Mouse (Mus musculus) CH12.LX (cell line): Measurements from ENCODE around the gene Nop16. TPM values are rescaled to one million over a fixed set of nuclear protein-coding genes. Genes with fewer than 3 reads are reported as not detected.
A peak's percentile ranks its signal among the peaks of the same experiment; 100 is the strongest.

Experiments used
- DNase-seq: peaks from one replicate; pipeline ENCODE4 v3.0.0-alpha.2; 2013; ENCODE audit errors: extremely low read depth
- H3K27ac ChIP-seq: 2 replicates; pipeline ENCODE4 v1.5.1; 2012; ENCODE audit warnings: low read depth, mild to moderate bottlenecking, control low read depth, moderate library complexity; ENCODE audit not compliant: insufficient read depth
- H3K27me3 ChIP-seq: replicated peaks from 2 replicates; pipeline ENCODE3; 2012; ENCODE audit warnings: inconsistent platforms
- H3K36me3 ChIP-seq, 2 experiments: replicated peaks in 1 of 2; 2 replicates each; pipeline versions ENCODE3 to v1.6.1; 2012; ENCODE audit warnings: inconsistent platforms in 1 of 2, low read length in 1 of 2, mild to moderate bottlenecking in 1 of 2, mixed read lengths in 1 of 2, moderate library complexity in 1 of 2; ENCODE audit not compliant: control insufficient read depth in 1 of 2, insufficient read depth in 1 of 2
- H3K4me1 ChIP-seq, 2 experiments: 2 replicates each; pipeline ENCODE4 v1.6.1; 2012; ENCODE audit warnings: inconsistent platforms in 1 of 2, moderate library complexity in 1 of 2; ENCODE audit not compliant: insufficient read depth in 2 of 2, control insufficient read depth in 1 of 2
- H3K4me2 ChIP-seq: 2 replicates; pipeline ENCODE4 v1.6.1; 2012; ENCODE audit warnings: low read depth, mild to moderate bottlenecking, control low read depth; ENCODE audit not compliant: poor library complexity, insufficient read depth, severe bottlenecking
- H3K4me3 ChIP-seq, 3 experiments: fragments of 150-350 bp in 1 of 3; sonication (generic) in 1 of 3; replicated peaks in 1 of 3; 2 replicates each; pipeline versions ENCODE3 to v1.5.1; 2011 to 2012; ENCODE audit warnings: low read depth in 2 of 3, low read length in 2 of 3, mild to moderate bottlenecking in 2 of 3, moderate library complexity in 2 of 3, control low read depth in 1 of 3, improper control_type of control experiment in 1 of 3, inconsistent platforms in 1 of 3, mixed read lengths in 1 of 3; ENCODE audit not compliant: poor library complexity in 1 of 3
- H3K79me2 ChIP-seq: replicated peaks from 2 replicates; pipeline ENCODE4 v1.6.1; 2012; ENCODE audit warnings: mild to moderate bottlenecking, moderate library complexity; ENCODE audit not compliant: control insufficient read depth, poor library complexity, insufficient read depth, severe bottlenecking; ENCODE audit errors: extremely low read depth
- H3K9ac ChIP-seq: 2 replicates; pipeline ENCODE4 v1.6.1; 2012; ENCODE audit warnings: low read depth, mild to moderate bottlenecking, control low read depth, moderate library complexity; ENCODE audit not compliant: insufficient read depth
- H3K9me3 ChIP-seq: replicated peaks from 2 replicates; pipeline ENCODE3; 2012; ENCODE audit warnings: low read length, inconsistent platforms, mixed read lengths
- CHD1 ChIP-seq: IDR thresholded peaks from 2 replicates; pipeline ENCODE4 v1.6.1; 2012; ENCODE audit warnings: low read depth, low read length, improper control_type of control experiment, inconsistent platforms
- ELF1 ChIP-seq: IDR thresholded peaks from 2 replicates; pipeline ENCODE4 v1.6.1; 2014; ENCODE audit warnings: low read depth, mild to moderate bottlenecking, inconsistent platforms, low read length, improper control_type of control experiment
- GABPA ChIP-seq: IDR thresholded peaks from 2 replicates; pipeline ENCODE4 v1.6.1; 2012; ENCODE audit warnings: low read depth, low read length, improper control_type of control experiment, inconsistent platforms; ENCODE audit not compliant: insufficient replicate concordance
- KAT2A ChIP-seq: IDR thresholded peaks from 2 replicates; pipeline ENCODE4 v1.6.1; 2012; ENCODE audit warnings: low read length, improper control_type of control experiment, inconsistent platforms; ENCODE audit not compliant: insufficient replicate concordance
- MAX ChIP-seq: IDR thresholded peaks from 2 replicates; pipeline ENCODE4 v1.6.1; 2011; ENCODE audit warnings: low read length, improper control_type of control experiment
- NRF1 ChIP-seq: IDR thresholded peaks from 2 replicates; pipeline ENCODE4 v1.6.1; 2014; ENCODE audit warnings: low read depth, mild to moderate bottlenecking, inconsistent platforms, low read length, improper control_type of control experiment, moderate library complexity
- POLR2AphosphoS2 ChIP-seq: IDR thresholded peaks from 2 replicates; pipeline ENCODE4 v1.6.1; 2011; ENCODE audit warnings: low read depth, low read length, improper control_type of control experiment
- RAD21 ChIP-seq: IDR thresholded peaks from 2 replicates; pipeline ENCODE4 v1.6.1; 2011; ENCODE audit warnings: low read depth, mild to moderate bottlenecking, low read length, improper control_type of control experiment, moderate library complexity
- RCOR1 ChIP-seq: conservative IDR thresholded peaks from 2 replicates; pipeline ENCODE4 v1.6.1; 2012; ENCODE audit warnings: low read depth, mild to moderate bottlenecking, inconsistent platforms, low read length, improper control_type of control experiment
- SIN3A ChIP-seq: IDR thresholded peaks from 2 replicates; pipeline ENCODE4 v1.6.1; 2012; ENCODE audit warnings: low read length, improper control_type of control experiment, inconsistent platforms
- SMC3 ChIP-seq: IDR thresholded peaks from 2 replicates; pipeline ENCODE4 v1.6.1; 2011; ENCODE audit warnings: low read depth, low read length, improper control_type of control experiment
- TBP ChIP-seq: conservative IDR thresholded peaks from 2 replicates; pipeline ENCODE4 v1.6.1; 2011; ENCODE audit warnings: low read depth, low read length, improper control_type of control experiment
- UBTF ChIP-seq: IDR thresholded peaks from 2 replicates; pipeline ENCODE4 v1.6.1; 2012; ENCODE audit warnings: low read depth, mild to moderate bottlenecking, inconsistent platforms, low read length, improper control_type of control experiment, moderate library complexity
- ZKSCAN1 ChIP-seq: IDR thresholded peaks from 2 replicates; pipeline ENCODE4 v1.6.1; 2012; ENCODE audit warnings: low read depth, inconsistent platforms, low read length, improper control_type of control experiment, borderline replicate concordance
- ZMIZ1 ChIP-seq: IDR thresholded peaks from 2 replicates; pipeline ENCODE4 v1.6.1; 2012; ENCODE audit warnings: low read depth, mild to moderate bottlenecking, inconsistent platforms, low read length, improper control_type of control experiment
- ZNF384 ChIP-seq: IDR thresholded peaks from 2 replicates; pipeline ENCODE4 v1.6.1; 2012; ENCODE audit warnings: low read depth, low read length, improper control_type of control experiment, inconsistent platforms
- dilution Hi-C: fragments of 300-500 bp; cut with MboI; formaldehyde crosslinking; loops from 2 replicates; pipeline ENCODE4 v1.14.3; 2020; ENCODE audit warnings: low sequenced_read_pairs; ENCODE audit not compliant: extremely low pct_unique_long_range_greater_than_20kb, extremely low pct_ligation_motif_present
- in situ Hi-C: fragments of 300-500 bp; cut with MboI; formaldehyde crosslinking; loops from 3 replicates; pipeline ENCODE4 v1.14.3; 2019; ENCODE audit warnings: low sequenced_read_pairs, low pct_ligation_motif_present, low pct_unique_long_range_greater_than_20kb, mixed read lengths
- polyA plus RNA-seq: library from polyadenylated mRNA; unstranded; fragments of >175 nt; gene quantifications from 2 replicates; pipeline ENCODE4 v1.2.1, GENCODE M21; 2012; ENCODE audit warnings: low read depth; ENCODE audit not compliant: insufficient read length
- total RNA-seq, 2 experiments: library from RNA; depleted of rRNA; stranded (reverse); fragments of 300-350 nt in 1 of 2; fragments of >200 nt in 1 of 2; gene quantifications; 2 replicates each; pipeline ENCODE4 v1.2.3; 2012 to 2014

The Nop16 gene
- total and polyA plus RNA-seq, 3 experiments, result 100 to 187 (median 127) TPM

DNA sequence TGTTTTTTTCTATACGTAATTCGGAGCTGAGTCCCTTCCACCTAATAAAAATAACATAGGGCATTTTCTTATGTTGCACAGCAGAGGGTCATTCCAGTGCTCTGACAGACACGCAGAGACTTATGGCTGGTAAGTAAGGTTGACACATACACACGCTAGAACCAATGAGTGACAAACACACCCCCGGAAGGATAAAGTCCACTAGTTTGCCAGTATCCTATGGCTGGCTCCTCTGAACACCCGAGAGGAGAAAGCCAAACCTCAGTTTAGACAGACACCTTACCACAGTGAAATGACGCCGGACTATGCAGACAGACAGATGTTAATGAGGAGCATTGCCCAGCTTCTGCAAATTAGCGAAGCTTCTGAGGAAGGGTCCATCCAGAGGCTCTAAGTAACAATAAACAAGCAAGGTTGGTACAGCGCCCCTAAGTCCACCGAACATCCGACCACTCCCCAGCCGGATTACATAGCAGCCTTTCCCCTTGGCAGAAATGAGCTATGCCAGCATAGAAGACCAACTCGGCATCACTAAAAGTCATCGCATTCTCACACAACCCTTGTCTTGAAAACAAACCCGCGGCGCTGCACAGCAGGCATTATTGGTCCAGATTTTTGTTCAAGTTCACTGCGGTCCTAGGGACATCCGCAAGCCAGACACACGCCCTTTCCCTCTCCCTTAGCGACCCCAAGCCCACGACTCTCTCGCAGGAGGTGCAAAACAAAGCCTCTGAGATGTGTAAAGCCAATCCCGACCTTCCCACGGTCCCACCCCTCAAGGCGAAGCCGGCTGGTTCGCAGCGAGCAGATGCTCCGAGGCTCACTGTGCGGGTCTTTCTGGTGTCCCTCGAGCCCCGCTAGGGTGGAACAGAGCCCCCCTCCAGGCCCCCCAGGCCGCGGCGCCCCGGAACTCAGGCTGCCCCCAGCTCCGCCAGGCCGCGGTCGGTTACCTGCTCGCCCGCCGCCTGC is 25.4 kb downstream of the Nop16 start:
- TF ChIP-seq CHD1 (no peak), NRF1 (0 out of 2 replicates have a peak, but pooled peaks have one; percentile 1), RCOR1 (no peak), ELF1 (no peak), SMC3 (no peak), ZMIZ1 (no peak)
- TF ChIP-seq, all 38 proteins: peak for 1
- peaks cover 17% of the 10 kb centered on the region for H3K79me2 ChIP-seq
- no peaks in the 10 kb centered on the region for H3K9me3 ChIP-seq
- DNase-seq, result no peak
- peaks cover 2 to 33% of the 10 kb centered on the region in 2 experiments for H3K4me1 ChIP-seq
- peak overlapping the region; percentile 86 to 91 (median 87) for H3K4me3 ChIP-seq
- peak overlapping the region; percentile 92 for H3K9ac ChIP-seq
- no peaks in the 10 kb centered on the region for H3K27me3 ChIP-seq
- H3K36me3 ChIP-seq, result peaks cover 30 to 38% of the 10 kb centered on the region in 2 experiments
- H3K27ac ChIP-seq, result no peak overlapping the region
- in situ Hi-C loops, result loop anchor here (5.0 kb wide), 1 partner anchor 53 kb away; no protein-coding TSS in a partner anchor
- dilution Hi-C loops, result no loop called here
- H3K4me2 ChIP-seq, result peak overlapping the region; percentile 87

GRCm38 (mm10) chr13:54562562-54562961 is 27.3 kb downstream of the Nop16 start:
- H3K27me3 ChIP-seq, result no peaks in the 10 kb centered on the region
- in situ Hi-C loops, result no loop called here
- dilution Hi-C loops, result no loop called here
- H3K79me2 ChIP-seq, result peaks cover 17% of the 10 kb centered on the region
- H3K4me3 ChIP-seq, result no peak overlapping the region
- no peak overlapping the region for H3K27ac ChIP-seq
- TF ChIP-seq CHD1, result no peak
- TF ChIP-seq ZNF384, result no peak
- TF ChIP-seq RAD21, result no peak
- TF ChIP-seq MAX, result no peak
- TF ChIP-seq GABPA, result no peak
- no peak for TF ChIP-seq ZKSCAN1
- no peak for TF ChIP-seq UBTF
- TF ChIP-seq TBP, result no peak
- no peak for TF ChIP-seq KAT2A
- no peak for TF ChIP-seq SIN3A
- no peak for TF ChIP-seq RCOR1
- TF ChIP-seq POLR2AphosphoS2, result no peak
- H3K4me2 ChIP-seq, result no peak overlapping the region
- peaks cover 2 to 21% of the 10 kb centered on the region in 2 experiments for H3K4me1 ChIP-seq
- H3K9me3 ChIP-seq, result no peaks in the 10 kb centered on the region
- H3K36me3 ChIP-seq, result peaks cover 43 to 58% of the 10 kb centered on the region in 2 experiments
- H3K9ac ChIP-seq, result no peak overlapping the region
- DNase-seq, result no peak
